Mouse (Mus musculus): ENCODE measurements around the gene Apoa4. TPM values are rescaled to one million over a fixed set of nuclear protein-coding genes. Genes with fewer than 3 reads are reported as not detected.

Gene Apoa4
- 111 and 1,448 TPM in 2 replicates for polyA plus RNA-seq (2012; rRNA removed)

DNA sequence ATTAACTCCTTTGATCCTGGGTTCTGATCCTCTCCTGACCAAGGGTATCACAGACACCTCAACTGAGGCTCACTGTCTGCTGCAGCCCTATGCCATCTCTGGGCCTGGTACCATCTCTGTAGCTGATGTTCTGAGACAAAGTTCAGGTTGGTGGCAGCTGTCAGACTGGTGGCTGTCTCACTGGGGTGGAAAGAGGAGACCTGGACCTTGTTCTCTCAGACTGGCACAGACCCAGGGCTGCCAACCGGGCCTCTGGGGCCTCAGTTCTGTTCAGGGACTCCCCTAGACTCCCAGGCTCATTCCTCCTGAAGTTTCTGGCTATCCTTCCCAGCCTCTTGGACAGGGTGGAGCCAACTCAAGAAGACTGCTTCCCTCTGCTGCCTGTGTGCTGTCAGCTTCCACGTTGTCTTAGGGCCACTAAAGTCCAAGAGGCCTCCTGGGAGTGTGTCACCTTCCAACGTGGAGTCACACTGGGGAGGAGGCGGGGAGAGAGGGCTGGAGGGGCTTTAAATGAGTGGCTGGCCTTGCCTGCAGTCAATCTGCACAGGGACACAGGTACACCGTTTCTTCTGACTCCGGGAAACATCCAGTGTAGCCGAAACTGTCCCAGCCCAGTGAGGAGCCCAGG is at the start of gene Apoa4:
Gene Apoa4 (plus strand): TSS at position 171 of the 628 bp plus-strand sequence.
- WGBS, result 58% methylated on average over 7 of the region's 7 CpGs
- no peak for DNase-seq (ENCODE audit: low read depth, low spot score)

- no peak for DNase-seq (ENCODE audit: low read depth, low spot score)
- WGBS, result 76% methylated on average over 8 of the region's 8 CpGs
Measured at GRCm38 (mm10) chr9:46191234-46191633, 49.3 kb upstream of the Apoa4 start.

DNA sequence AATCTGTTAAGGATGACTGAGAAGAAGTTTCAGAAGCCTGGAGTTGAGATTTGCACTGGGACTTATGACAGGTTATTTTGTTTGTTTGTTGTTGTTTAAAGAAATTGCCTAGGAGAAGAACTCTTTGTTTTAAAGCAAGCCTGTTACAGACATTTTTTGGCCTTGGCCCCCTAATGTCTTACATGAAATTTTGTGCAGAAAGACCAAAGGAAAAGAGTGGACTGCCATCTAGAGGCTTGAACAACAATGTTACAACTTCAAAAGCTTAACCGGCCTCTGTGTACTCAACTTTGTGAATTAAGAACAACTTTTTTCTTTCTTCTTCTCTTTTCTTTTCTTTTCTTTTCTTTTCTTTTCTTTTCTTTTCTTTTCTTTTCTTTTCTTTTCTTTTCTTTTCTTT is 48.9 kb upstream of the Apoa4 start:
- WGBS, result 21% methylated on average over 1 of the region's 1 CpGs
- no peak for DNase-seq (ENCODE audit: low read depth, low spot score)

DNA sequence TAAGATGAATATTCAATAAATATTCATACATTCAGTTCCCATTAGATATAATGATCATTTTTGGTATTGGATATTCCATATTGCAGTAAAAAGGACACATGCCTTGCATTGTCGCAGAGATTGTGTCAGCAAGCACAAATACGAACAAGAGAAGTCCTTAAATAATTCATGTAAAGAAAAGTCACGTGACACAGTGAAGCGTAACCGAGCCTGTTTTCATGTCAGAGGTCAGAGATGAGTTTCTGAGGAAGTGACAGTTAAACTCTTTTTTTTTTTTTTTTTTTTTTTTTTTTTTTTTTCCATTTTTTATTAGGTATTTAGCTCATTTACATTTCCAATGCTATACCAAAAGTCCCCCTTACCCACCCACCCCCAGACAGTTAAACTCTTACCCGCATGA is 47.9 kb upstream of the Apoa4 start:
- WGBS, result 81% methylated on average over 6 of the region's 6 CpGs
- no peak for DNase-seq (ENCODE audit: low read depth, low spot score)

GRCm38 (mm10) chr9:46194809-46195208 is 45.7 kb upstream of the Apoa4 start:
- 87% methylated on average over 9 of the region's 9 CpGs for WGBS
- no peak for DNase-seq (ENCODE audit: low read depth, low spot score)

GRCm38 (mm10) chr9:46196699-46197169 is 43.8 kb upstream of the Apoa4 start:
- WGBS, result 69% methylated on average over 12 of the region's 12 CpGs
- no peak for DNase-seq (ENCODE audit: low read depth, low spot score)

GRCm38 (mm10) chr9:46198461-46198860 is 42.0 kb upstream of the Apoa4 start:
- no peak for DNase-seq (ENCODE audit: low read depth, low spot score)
- 92% methylated on average over 9 of the region's 9 CpGs for WGBS

GRCm38 (mm10) chr9:46198936-46199335 is 41.6 kb upstream of the Apoa4 start:
- DNase-seq (ENCODE audit: low read depth, low spot score), result no peak
- WGBS, result 88% methylated on average over 7 of the region's 7 CpGs

GRCm38 (mm10) chr9:46199609-46200008 is 40.9 kb upstream of the Apoa4 start:
- DNase-seq (ENCODE audit: low read depth, low spot score), result no peak

DNA sequence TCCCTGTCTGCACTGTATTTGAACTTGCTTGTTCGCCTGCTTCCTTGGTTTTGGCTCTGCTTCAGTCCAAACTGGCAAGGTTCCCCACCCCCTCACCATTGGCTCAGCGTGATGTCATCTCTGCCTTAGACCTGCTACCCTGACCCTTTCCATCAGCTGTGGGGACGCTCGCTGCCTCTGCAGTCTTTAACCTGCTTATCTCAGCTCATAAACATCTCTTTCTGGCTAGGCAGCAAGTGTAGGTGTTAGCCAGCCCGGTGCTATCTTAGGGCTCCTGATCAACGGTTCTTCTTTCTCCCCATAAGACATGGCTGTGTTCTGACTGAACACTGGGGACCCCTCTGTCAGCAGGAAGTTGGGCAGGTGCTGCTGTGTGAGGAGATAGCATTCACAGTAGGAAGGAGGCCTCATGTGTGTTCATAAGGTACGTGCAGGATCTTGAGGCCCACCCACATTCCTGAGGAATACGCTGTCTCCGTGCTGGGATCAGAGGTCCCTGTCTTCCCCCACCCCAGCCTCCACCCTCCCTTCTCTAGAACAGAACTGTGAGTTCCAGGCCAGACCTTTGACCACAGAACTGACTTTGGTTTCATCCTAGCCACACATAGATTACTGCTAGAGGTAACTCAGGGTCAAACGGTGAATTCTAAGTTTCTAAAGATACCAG is 33.5 kb upstream of the Apoa4 start:
- WGBS, result 52% methylated on average over 10 of the region's 10 CpGs
- DNase-seq (ENCODE audit: low read depth, low spot score), result no peak

More at GRCm38 (mm10) chr9:46199609-46200008, 40.9 kb upstream of the Apoa4 start:
- WGBS, result 75% methylated on average over 2 of the region's 2 CpGs

DNA sequence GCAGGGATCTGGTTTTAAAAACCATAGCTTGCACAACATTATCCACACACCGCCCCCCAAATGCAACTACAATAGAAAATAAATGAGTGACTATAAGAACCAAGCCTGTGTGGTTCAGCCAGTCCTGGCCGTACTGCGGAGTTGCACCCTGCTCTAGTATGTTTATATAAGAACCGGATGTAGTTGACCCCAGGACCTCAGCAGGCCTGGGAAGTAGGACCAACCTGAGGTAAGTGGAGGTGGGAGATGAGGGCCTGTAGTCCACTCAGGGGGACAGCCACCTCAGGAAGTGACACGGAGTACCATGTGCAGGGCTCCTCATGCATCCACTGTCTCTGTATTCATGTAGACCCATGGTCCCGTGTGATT is 33.0 kb upstream of the Apoa4 start:
- 76% methylated on average over 6 of the region's 6 CpGs for WGBS
- DNase-seq (ENCODE audit: low read depth, low spot score), result no peak

GRCm38 (mm10) chr9:46208401-46208974 is 32.0 kb upstream of the Apoa4 start:
- 89% methylated on average over 13 of the region's 13 CpGs for WGBS
- DNase-seq (ENCODE audit: low read depth, low spot score), result no peak

- DNase-seq (ENCODE audit: low read depth, low spot score), result no peak
- 92% methylated on average over 12 of the region's 12 CpGs for WGBS
Measured at GRCm38 (mm10) chr9:46210473-46210872, 30.0 kb upstream of the Apoa4 start.

DNA sequence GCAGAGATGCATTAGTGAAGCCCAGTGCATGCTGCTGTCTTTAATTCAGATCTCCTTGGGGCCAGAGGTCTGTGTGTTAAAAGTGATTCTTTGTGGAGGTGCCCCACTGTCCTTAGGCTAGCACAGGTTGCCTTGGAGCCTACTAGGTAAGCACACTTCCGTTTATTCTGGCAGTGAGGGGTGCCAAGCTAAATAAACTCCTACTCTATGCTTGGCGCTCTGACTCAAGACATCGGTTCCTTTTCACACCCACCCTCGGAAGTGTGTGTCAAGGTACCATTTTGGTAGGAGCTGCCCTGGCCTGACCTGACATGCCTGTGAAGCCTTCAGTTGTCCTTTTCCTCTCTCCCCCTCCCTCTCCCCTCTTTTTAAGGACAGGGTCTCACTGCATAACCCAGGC is 26.2 kb upstream of the Apoa4 start:
- 47% methylated on average over 4 of the region's 4 CpGs for WGBS
- DNase-seq (ENCODE audit: low read depth, low spot score), result no peak

DNA sequence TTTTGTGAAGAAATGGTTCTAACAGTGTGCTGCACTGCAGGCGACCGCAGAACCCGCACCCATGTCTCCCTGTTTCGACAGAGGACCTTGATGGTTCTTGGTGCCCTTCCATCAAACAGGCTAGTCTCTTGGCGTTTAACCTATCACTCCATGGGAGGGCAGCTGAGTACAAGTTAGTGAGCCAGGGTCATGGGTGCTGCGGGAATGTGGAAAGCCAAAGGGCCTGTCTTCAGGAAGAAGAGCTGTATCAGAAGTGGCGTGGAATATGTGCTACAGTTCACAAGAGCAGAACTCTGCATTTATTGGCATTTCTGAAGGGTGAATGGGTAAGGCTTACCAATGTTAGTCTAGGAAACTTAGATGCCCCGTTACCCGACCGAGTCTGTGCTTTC is 25.6 kb upstream of the Apoa4 start:
- no peak for DNase-seq (ENCODE audit: low read depth, low spot score)
- WGBS, result 89% methylated on average over 10 of the region's 10 CpGs

- 68% methylated on average over 11 of the region's 11 CpGs for WGBS
Measured at GRCm38 (mm10) chr9:46215338-46216322, 24.9 kb upstream of the Apoa4 start.

GRCm38 (mm10) chr9:46216744-46217470 is 23.6 kb upstream of the Apoa4 start:
- 88% methylated on average over 13 of the region's 13 CpGs for WGBS
- no peak for DNase-seq (ENCODE audit: low read depth, low spot score)

More at GRCm38 (mm10) chr9:46215338-46216322, 24.9 kb upstream of the Apoa4 start:
- DNase-seq (ENCODE audit: low read depth, low spot score), result no peak

DNA sequence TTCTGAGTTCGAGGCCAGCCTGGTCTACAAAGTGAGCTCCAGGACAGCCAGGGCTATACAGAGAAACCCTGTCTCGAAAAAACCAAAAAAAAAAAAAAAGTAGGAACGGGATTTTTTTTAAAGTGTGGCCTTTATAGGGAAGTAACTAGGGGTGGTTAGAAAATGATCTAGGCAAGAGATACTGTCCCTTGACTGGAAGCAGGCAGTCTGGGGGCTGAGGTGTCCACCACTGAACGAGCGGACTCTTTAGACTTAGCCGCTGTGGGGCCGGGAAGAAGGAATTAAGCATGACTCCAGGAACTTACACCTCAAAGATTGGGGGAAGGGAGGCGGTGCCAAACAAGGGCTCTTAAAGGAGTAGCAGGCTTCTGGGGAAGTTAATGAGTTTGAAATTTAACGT is 22.3 kb upstream of the Apoa4 start:
- DNase-seq (ENCODE audit: low read depth, low spot score), result no peak
- WGBS, result 83% methylated on average over 9 of the region's 9 CpGs

DNA sequence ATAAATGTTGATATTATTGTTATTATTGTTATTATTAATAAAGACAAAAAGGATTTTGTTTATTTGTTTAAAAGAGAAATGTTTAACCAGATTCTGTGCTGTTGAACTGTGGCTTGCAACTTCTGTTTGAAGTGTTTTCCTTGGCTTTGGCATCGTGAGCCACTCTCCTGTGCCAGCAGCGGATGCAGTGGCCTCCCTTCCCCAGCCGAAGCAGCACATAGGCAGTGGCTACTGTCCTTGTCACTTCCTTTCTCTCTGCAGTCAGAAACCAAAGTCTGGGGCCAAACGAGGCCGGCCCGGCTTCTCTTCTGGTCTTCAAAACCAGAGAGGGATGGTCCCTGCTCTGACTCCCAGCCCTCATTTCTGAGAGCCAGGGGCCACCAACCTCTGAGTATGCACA is 17.4 kb upstream of the Apoa4 start:
- WGBS, result 82% methylated on average over 6 of the region's 6 CpGs
- DNase-seq (ENCODE audit: low read depth, low spot score), result no peak
